Mouse (Mus musculus): ENCODE data around the gene Morf4l1.

DNA sequence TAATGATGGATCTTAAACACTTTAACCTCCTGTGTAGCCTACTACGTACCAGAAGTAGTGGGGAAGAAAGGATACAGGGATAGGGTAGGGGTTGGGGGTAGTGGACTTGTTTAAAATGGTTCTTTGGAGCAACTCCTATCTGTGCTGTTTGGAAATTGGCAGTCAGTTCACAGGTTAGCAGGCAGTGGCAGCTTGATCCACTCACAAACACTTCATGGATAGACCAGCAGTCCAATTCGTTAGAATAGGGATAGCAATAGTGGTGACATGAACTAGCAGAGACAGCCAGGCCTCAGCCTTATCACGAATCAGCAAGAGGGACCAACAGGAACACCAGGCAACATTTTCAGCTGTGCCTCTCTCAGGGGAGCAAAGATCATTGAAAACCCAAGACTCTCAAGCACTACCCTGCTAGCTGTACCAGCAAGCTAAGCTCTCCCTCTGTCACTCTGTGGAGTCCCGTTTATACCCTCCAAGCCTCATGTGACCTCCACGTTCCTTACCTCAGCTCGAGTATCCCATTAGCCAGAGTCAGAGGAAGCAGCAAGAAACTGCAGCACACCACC, 14.1 kb upstream of the Morf4l1 start:
- no peak for TF ChIP-seq POLR2A (IDR thresholded peaks at IDR 0.05; ENCODE audit: borderline replicate concordance, insufficient read depth, low read length)
- no peak for TF ChIP-seq CTCF (IDR thresholded peaks at IDR 0.05; ENCODE audit: borderline replicate concordance, insufficient read depth, low read depth, low read length)

All from cerebellum, adult 2 months (tissue).